Mouse (Mus musculus): ENCODE measurements around the gene Kcnab1.

DNA sequence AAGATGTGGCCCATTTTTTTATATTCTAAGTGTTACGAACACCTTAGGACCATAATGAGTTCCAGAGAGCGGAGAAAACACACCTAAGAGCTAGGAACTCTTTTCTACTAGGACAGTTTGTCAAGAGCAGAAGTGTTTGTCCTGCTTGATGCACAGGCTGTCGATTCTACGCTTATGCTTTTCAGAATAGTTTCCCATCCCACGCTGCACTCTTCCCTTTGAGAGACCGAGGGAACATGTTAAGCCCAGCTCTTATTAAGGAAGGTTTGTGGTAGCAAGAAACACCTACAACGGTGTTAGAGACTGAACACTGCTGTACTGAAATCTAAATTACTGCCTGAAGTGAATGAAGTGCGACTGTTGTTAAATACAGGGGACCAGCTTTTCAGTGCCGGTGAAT lies 1.0 kb downstream of the Kcnab1 start:
- TF ChIP-seq CTCF (conservative IDR thresholded peaks at IDR 0.05 in 1 of 2, IDR thresholded peaks at IDR 0.05 in 1 of 2; ENCODE audit: low read depth in 2 of 2, low read length in 2 of 2), result no peak
- no peak for TF ChIP-seq USF1 (IDR thresholded peaks at IDR 0.05; ENCODE audit: low read depth, low read length)
- no peak for TF ChIP-seq ZMIZ1 (IDR thresholded peaks at IDR 0.05; ENCODE audit: low read depth, low read length)
- TF ChIP-seq POLR2A (IDR thresholded peaks at IDR 0.05; ENCODE audit: low read depth, low read length), result no peak
- no peak for TF ChIP-seq SMC3 (IDR thresholded peaks at IDR 0.05; ENCODE audit: low read depth, low read length)
- TF ChIP-seq CHD1 (IDR thresholded peaks at IDR 0.05; ENCODE audit: low read depth, low read length), result no peak
- no peak for TF ChIP-seq TCF12 (IDR thresholded peaks at IDR 0.05; ENCODE audit: low read depth, low read length)
- TF ChIP-seq USF2 (conservative IDR thresholded peaks at IDR 0.05; ENCODE audit: low read depth, low read length), result no peak
- no peak for TF ChIP-seq TBP (conservative IDR thresholded peaks at IDR 0.05; ENCODE audit: low read depth, low read length)
